Mouse (Mus musculus): Measurements from ENCODE around the gene Kif6. TPM values are rescaled to one million over a fixed set of nuclear protein-coding genes. Genes with fewer than 3 reads are reported as not detected.

The Kif6 gene
- polyA plus RNA-seq, 2 experiments = 1.1 TPM

- Histone ChIP-seq H3K4me3 (replicated peaks; ENCODE audit: low read length) (no peak overlapping the region), H3K4me1 (ENCODE audit: control insufficient read depth, insufficient read depth, low read length) (peaks cover 3% of the 10 kb centered on the region; the same call in 1 of the 2 replicates), H3K27me3 (ENCODE audit: control insufficient read depth, insufficient read depth, low read length) (no peaks in the 10 kb centered on the region), H3K27ac (replicated peaks; ENCODE audit: low read depth, low read length) (peak overlapping the region; percentile 15; the same call in 1 of the 2 replicates), H3K9me3 (ENCODE audit: control insufficient read depth, low read length) (no peaks in the 10 kb centered on the region), H3K36me3 (ENCODE audit: control insufficient read depth, insufficient read depth, low read length) (no peaks in the 10 kb centered on the region), H3K9ac (ENCODE audit: low read depth, low read length, severe bottlenecking) (no peak overlapping the region), H3K4me2 (replicated peaks; ENCODE audit: low read depth, low read length, severe bottlenecking) (no peak overlapping the region)
- DNase-seq (ENCODE audit: low spot score) = no peak
- 63% methylated on average over 9 of the region's 9 CpGs for WGBS
- ATAC-seq (ENCODE audit: low FRiP score, low read depth) = peak; percentile 77
- no peak for TF ChIP-seq POLR2A (IDR thresholded peaks at IDR 0.05; ENCODE audit: borderline replicate concordance, extremely low read depth, insufficient read depth, insufficient read length)
These were observed 76.5 kb downstream of the Kif6 start for GRCm38 (mm10) chr17:49691455-49691805.

GRCm38 (mm10) chr17:49693206-49693605 lies 78.3 kb downstream of the Kif6 start:
- no peak overlapping the region for H3K27ac ChIP-seq (replicated peaks; ENCODE audit: low read depth, low read length)
- no peaks in the 10 kb centered on the region for H3K27me3 ChIP-seq (ENCODE audit: control insufficient read depth, insufficient read depth, low read length)
- no peak for TF ChIP-seq POLR2A (IDR thresholded peaks at IDR 0.05; ENCODE audit: borderline replicate concordance, extremely low read depth, insufficient read depth, insufficient read length)
- ATAC-seq (ENCODE audit: low FRiP score, low read depth) (no peak), DNase-seq (ENCODE audit: low spot score) (no peak)
- no peak overlapping the region for H3K4me3 ChIP-seq (replicated peaks; ENCODE audit: low read length)
- no peaks in the 10 kb centered on the region for H3K36me3 ChIP-seq (ENCODE audit: control insufficient read depth, insufficient read depth, low read length)
- no peaks in the 10 kb centered on the region for H3K9me3 ChIP-seq (ENCODE audit: control insufficient read depth, low read length)
- no peak overlapping the region for H3K9ac ChIP-seq (ENCODE audit: low read depth, low read length, severe bottlenecking)
- H3K4me2 ChIP-seq (replicated peaks; ENCODE audit: low read depth, low read length, severe bottlenecking) = no peak overlapping the region
- WGBS = 80% methylated on average over 5 of the region's 5 CpGs
- peaks cover 3% of the 10 kb centered on the region; the same call in 1 of the 2 replicates for H3K4me1 ChIP-seq (ENCODE audit: control insufficient read depth, insufficient read depth, low read length)

DNA sequence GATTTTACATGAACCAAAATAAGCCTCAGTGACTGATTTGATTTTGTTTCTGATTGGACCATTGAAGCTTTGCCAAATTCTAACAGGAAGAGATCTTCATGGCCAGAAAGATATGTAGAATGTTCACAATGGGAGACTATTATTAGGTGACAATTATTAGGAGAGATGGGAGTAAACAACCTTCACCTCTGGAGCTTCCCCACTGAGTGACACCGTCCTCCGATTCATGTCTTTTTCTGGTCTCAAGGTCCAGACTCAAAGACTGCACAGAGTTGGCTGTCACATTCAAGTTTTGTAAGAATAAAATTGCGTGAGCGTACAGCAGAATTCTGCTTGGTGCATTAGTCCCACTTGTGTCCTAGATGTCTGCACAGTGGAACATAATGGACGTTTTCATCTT lies 82.3 kb downstream of the Kif6 start:
- no peaks in the 10 kb centered on the region for H3K9me3 ChIP-seq (ENCODE audit: control insufficient read depth, low read length)
- H3K36me3 ChIP-seq (ENCODE audit: control insufficient read depth, insufficient read depth, low read length) = no peaks in the 10 kb centered on the region
- H3K9ac ChIP-seq (ENCODE audit: low read depth, low read length, severe bottlenecking) = no peak overlapping the region
- TF ChIP-seq POLR2A (IDR thresholded peaks at IDR 0.05; ENCODE audit: borderline replicate concordance, extremely low read depth, insufficient read depth, insufficient read length) = no peak
- DNase-seq (ENCODE audit: low spot score) (no peak), ATAC-seq (ENCODE audit: low FRiP score, low read depth) (no peak)
- H3K27ac ChIP-seq (replicated peaks; ENCODE audit: low read depth, low read length) = no peak overlapping the region
- no peak overlapping the region for H3K4me3 ChIP-seq (replicated peaks; ENCODE audit: low read length)
- WGBS = 85% methylated on average over 5 of the region's 5 CpGs
- H3K4me1 ChIP-seq (ENCODE audit: control insufficient read depth, insufficient read depth, low read length) = peaks cover 3% of the 10 kb centered on the region; the same call in 1 of the 2 replicates
- no peak overlapping the region for H3K4me2 ChIP-seq (replicated peaks; ENCODE audit: low read depth, low read length, severe bottlenecking)
- no peaks in the 10 kb centered on the region for H3K27me3 ChIP-seq (ENCODE audit: control insufficient read depth, insufficient read depth, low read length)

- H3K27ac ChIP-seq (replicated peaks; ENCODE audit: low read depth, low read length) = no peak overlapping the region
- ATAC-seq (ENCODE audit: low FRiP score, low read depth) (no peak), DNase-seq (ENCODE audit: low spot score) (no peak)
- H3K4me3 ChIP-seq (replicated peaks; ENCODE audit: low read length) = no peak overlapping the region
- no peaks in the 10 kb centered on the region for H3K27me3 ChIP-seq (ENCODE audit: control insufficient read depth, insufficient read depth, low read length)
- no peaks in the 10 kb centered on the region for H3K9me3 ChIP-seq (ENCODE audit: control insufficient read depth, low read length)
- H3K4me2 ChIP-seq (replicated peaks; ENCODE audit: low read depth, low read length, severe bottlenecking) = no peak overlapping the region
- no peaks in the 10 kb centered on the region for H3K4me1 ChIP-seq (ENCODE audit: control insufficient read depth, insufficient read depth, low read length)
- no peak overlapping the region for H3K9ac ChIP-seq (ENCODE audit: low read depth, low read length, severe bottlenecking)
- no peaks in the 10 kb centered on the region for H3K36me3 ChIP-seq (ENCODE audit: control insufficient read depth, insufficient read depth, low read length)
- 55% methylated on average over 12 of the region's 12 CpGs for WGBS
- no peak for TF ChIP-seq POLR2A (IDR thresholded peaks at IDR 0.05; ENCODE audit: borderline replicate concordance, extremely low read depth, insufficient read depth, insufficient read length)
These were observed 88.7 kb downstream of the Kif6 start for GRCm38 (mm10) chr17:49703492-49704249.

GRCm38 (mm10) chr17:49709192-49709591 lies 94.3 kb downstream of the Kif6 start:
- Histone ChIP-seq H3K9me3 (ENCODE audit: control insufficient read depth, low read length) (no peaks in the 10 kb centered on the region), H3K27me3 (ENCODE audit: control insufficient read depth, insufficient read depth, low read length) (no peaks in the 10 kb centered on the region), H3K36me3 (ENCODE audit: control insufficient read depth, insufficient read depth, low read length) (no peaks in the 10 kb centered on the region), H3K9ac (ENCODE audit: low read depth, low read length, severe bottlenecking) (no peak overlapping the region), H3K4me1 (ENCODE audit: control insufficient read depth, insufficient read depth, low read length) (no peaks in the 10 kb centered on the region), H3K4me2 (replicated peaks; ENCODE audit: low read depth, low read length, severe bottlenecking) (no peak overlapping the region), H3K27ac (replicated peaks; ENCODE audit: low read depth, low read length) (no peak overlapping the region), H3K4me3 (replicated peaks; ENCODE audit: low read length) (no peak overlapping the region)
- DNase-seq (ENCODE audit: low spot score) = no peak
- WGBS = 86% methylated on average over 2 of the region's 2 CpGs
- TF ChIP-seq POLR2A (IDR thresholded peaks at IDR 0.05; ENCODE audit: borderline replicate concordance, extremely low read depth, insufficient read depth, insufficient read length) = no peak
- no peak for ATAC-seq (ENCODE audit: low FRiP score, low read depth)
